Mouse (Mus musculus) layer of hippocampus, adult 2 months (tissue): ENCODE measurements around the gene Srgap3. TPM values are rescaled to one million over a fixed set of nuclear protein-coding genes. Genes with fewer than 3 reads are reported as not detected.
"Not testable (repeated sequence)": the region's sequence is repeated elsewhere in the genome, so short reads cannot be mapped to it uniquely, and the experiment has no call there.

Experiments
- DNase-seq, 2 experiments: peaks; one replicate each; pipeline ENCODE4 v3.0.0; 2022; ENCODE audit warnings: low spot score in 2 of 2
- H3K27ac ChIP-seq: fragments of 200-600 bp; 2 replicates; pipeline ENCODE4 v1.8.1; 2022
- H3K4me3 ChIP-seq: fragments of 200-600 bp; 2 replicates; pipeline ENCODE4 v1.8.1; 2022; ENCODE audit warnings: mild to moderate bottlenecking
- CTCF ChIP-seq: fragments of 200-600 bp; conservative IDR thresholded peaks from 2 replicates; pipeline ENCODE4 v1.8.1; 2022; ENCODE audit warnings: antibody characterized with exemption, mild to moderate bottlenecking, moderate library complexity
- total RNA-seq, 2 experiments: library from RNA; stranded (reverse); gene quantifications; 2 replicates each; pipeline ENCODE4 v1.2.3; 2021

Srgap3 gene
- total RNA-seq, 2 experiments from 2014 or later: 288 to 291 TPM

GRCm38 (mm10) chr6:112890331-112890751, 56.7 kb downstream of the Srgap3 start:
- TF ChIP-seq CTCF: no peak
- H3K27ac ChIP-seq: peak overlapping the region; percentile 25; the same call in 1 of the 2 replicates

GRCm38 (mm10) chr6:112883588-112884135, 63.4 kb downstream of the Srgap3 start:
- Histone ChIP-seq H3K4me3 (no peak overlapping the region), H3K27ac (peak overlapping the region; percentile 86)
- TF ChIP-seq CTCF: no peak
- peak; percentile 55 to 79 for DNase-seq

More at GRCm38 (mm10) chr6:112890331-112890751, 56.7 kb downstream of the Srgap3 start:
- no peak for DNase-seq
- no peak overlapping the region for H3K4me3 ChIP-seq

DNA sequence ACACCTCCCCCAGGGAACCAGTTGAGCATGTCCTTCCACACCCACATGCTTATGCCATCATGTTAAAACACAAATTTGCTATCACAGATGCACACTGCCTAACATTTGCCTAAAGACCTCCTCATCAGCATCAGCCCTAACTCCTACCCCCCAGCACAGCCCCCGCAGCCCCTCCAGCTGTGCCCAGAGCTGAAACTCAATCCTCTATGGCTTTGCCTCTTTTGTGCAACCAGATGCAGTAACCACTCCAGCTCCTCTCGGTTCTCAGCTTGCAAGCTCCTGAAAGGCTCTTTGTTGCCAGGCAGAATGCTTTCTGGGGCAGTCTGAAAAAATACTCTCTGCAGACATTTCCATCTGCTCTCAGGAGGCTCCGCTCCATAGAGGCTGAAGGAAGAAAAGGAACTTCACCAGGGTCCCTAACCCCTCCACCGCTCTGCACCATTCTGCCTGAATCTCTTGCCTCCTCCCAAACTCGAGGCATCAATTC, 67.0 kb downstream of the Srgap3 start:
- peak overlapping the region; percentile 18; the same call in 1 of the 2 replicates for H3K4me3 ChIP-seq

DNA sequence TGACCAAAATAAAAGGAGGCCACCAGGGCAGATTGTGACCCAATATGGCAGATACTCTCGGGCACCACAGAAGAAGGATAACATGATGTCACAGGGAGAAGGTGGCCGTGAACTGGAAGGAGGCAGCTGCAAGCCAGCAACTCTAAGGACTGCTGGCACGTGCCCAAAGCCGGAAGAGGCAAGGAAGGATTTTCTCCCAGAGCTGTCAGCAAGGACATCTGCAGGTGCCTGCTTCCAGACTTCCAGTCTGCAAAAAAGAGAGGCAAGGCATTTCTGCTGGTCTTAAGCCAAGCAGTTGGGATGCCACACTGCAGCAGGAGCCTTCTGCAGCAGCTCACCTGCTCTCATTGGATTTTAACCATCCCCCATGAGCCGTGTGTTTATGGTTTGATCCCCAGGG, 67.9 kb downstream of the Srgap3 start:
- Histone ChIP-seq H3K27ac (peak overlapping the region; percentile 93), H3K4me3 (no peak overlapping the region)
- TF ChIP-seq CTCF: no peak
- DNase-seq: no peak

More for the DNA sequence above, 67.0 kb downstream of the Srgap3 start:
- TF ChIP-seq CTCF: no peak
- peak overlapping the region; percentile 93 for H3K27ac ChIP-seq
- peak; percentile 37 to 76 for DNase-seq

- TF ChIP-seq CTCF: no peak
- Histone ChIP-seq H3K27ac (no peak overlapping the region), H3K4me3 (no peak overlapping the region)
- no peak for DNase-seq
Measured at GRCm38 (mm10) chr6:112873089-112873835, 73.8 kb downstream of the Srgap3 start.

GRCm38 (mm10) chr6:112871241-112871780, 75.8 kb downstream of the Srgap3 start:
- Histone ChIP-seq H3K4me3 (no peak overlapping the region), H3K27ac (0 out of 2 replicates have a peak overlapping the region, but pooled peaks have one; percentile 8)
- TF ChIP-seq CTCF: no peak
- DNase-seq: no peak

GRCm38 (mm10) chr6:112868197-112868957, 78.7 kb downstream of the Srgap3 start:
- Histone ChIP-seq H3K27ac (no peak overlapping the region; the same call in 1 of the 2 replicates), H3K4me3 (no peak overlapping the region)
- peak; percentile 51 for TF ChIP-seq CTCF
- DNase-seq: no peak

DNA sequence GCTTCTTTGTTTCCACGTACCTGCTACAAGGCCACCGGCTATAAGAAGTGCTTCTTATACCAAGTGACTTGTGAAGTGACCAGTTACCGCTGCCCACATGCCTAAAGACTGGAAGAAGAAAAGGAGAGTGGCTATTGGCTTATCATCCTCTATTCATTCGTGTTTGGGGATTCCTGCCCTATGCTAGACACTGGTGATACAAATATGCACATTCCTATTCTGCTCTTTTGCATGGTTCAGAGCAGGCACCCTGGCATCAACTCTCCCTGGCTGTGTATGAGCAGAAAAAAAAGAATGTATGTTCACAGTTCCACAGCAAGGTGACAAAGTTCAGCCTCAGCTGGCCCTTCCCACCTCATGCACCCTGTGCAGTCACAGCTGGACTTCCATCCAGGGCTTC, 81.0 kb downstream of the Srgap3 start:
- DNase-seq: no peak
- no peak for TF ChIP-seq CTCF
- peak overlapping the region; percentile 82 for H3K27ac ChIP-seq
- H3K4me3 ChIP-seq: no peak overlapping the region

- Histone ChIP-seq H3K27ac (peak overlapping the region; percentile 82), H3K4me3 (no peak overlapping the region)
- peak in 1 of 2 experiments; percentile 61 for DNase-seq
- TF ChIP-seq CTCF: no peak
Measured at GRCm38 (mm10) chr6:112865021-112865531, 82.0 kb downstream of the Srgap3 start.

- TF ChIP-seq CTCF: no peak
- H3K27ac ChIP-seq: peak overlapping the region; percentile 19; the same call in 1 of the 2 replicates
- no peak for DNase-seq
- H3K4me3 ChIP-seq: no peak overlapping the region
Measured at GRCm38 (mm10) chr6:112862465-112862864, 84.6 kb downstream of the Srgap3 start.

DNA sequence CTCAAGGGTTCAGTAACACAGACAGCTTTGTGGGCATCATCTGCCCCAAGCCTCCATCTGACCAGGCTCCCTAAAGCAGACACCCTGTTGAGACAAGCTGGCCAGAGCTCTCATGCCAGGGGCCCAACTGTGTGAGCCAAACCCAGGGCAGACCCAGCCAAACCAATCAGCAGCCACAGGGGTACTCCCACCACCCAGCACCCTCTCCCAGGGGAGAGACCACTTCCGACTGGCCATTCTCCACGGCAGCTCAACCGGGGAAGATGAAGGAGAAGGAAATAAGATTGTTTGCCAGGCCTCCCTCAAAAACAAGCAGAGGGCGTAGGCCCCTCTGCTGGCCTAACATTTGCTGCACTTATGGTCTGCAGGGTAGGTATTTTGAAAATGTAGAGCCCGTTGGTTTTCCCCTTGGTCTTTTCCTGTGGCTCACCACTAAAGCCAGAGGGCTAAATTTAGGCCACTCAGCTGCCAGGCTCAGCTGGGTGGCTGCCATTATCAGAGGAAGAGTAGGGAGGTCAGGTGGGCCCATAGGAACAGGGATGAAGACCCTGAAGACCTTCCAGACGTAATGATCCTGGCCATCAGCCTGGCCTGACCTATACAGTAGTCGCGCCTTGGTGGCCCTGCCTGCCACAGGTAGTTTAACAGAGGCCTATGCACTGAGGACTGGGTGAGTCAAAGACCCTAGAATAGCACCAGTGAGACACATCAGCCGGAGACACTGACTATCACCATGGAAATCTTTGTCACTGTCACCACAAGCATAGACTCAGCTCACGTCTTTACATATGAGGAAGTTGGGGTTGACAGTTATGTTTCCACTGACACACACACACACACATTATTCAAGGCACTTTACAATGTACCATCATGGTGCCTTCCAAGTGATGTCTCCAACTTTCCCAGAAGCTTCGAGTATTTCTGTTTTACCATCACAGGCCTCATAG, 85.4 kb downstream of the Srgap3 start:
- 0 out of 2 replicates have a peak, but pooled peaks have one; percentile 7 for TF ChIP-seq CTCF
- Histone ChIP-seq H3K27ac (peak overlapping the region; percentile 46), H3K4me3 (no peak overlapping the region)
- DNase-seq: no peak

GRCm38 (mm10) chr6:112860290-112860689, 86.8 kb downstream of the Srgap3 start:
- H3K27ac ChIP-seq: peak overlapping the region; percentile 46; the same call in 1 of the 2 replicates
- DNase-seq, H3K4me3 ChIP-seq: not testable (repeated sequence)
